Mouse (Mus musculus) kidney, embryonic 14.5 days (tissue): Measurements from ENCODE around the gene Hspa4. TPM values are rescaled to one million over a fixed set of nuclear protein-coding genes. Genes with fewer than 3 reads are reported as not detected.

Experiments
- ATAC-seq: fragments of 200-750 bp; cut with Nextera tagmentation; 2 replicates; pipeline ENCODE4 v1.8.0; 2017; ENCODE audit warnings: moderate number of reproducible peaks, mild to moderate bottlenecking, moderate TSS enrichment, moderate library complexity; ENCODE audit not compliant: low FRiP score, low TSS enrichment
- H3K27ac ChIP-seq: fragments of 300-500 bp; sonication (generic); 2 replicates; pipeline ENCODE4 v1.5.1; 2014; ENCODE audit warnings: low read depth, mild to moderate bottlenecking, low read length, moderate library complexity, mixed read lengths
- H3K27me3 ChIP-seq: fragments of 300-500 bp; sonication (generic); 2 replicates; pipeline ENCODE4 v1.6.1; 2014; ENCODE audit warnings: mild to moderate bottlenecking, low read length; ENCODE audit not compliant: control insufficient read depth, insufficient read depth
- H3K36me3 ChIP-seq: fragments of 300-500 bp; sonication (generic); 2 replicates; pipeline ENCODE4 v1.6.1; 2014; ENCODE audit warnings: low read length, mixed read lengths; ENCODE audit not compliant: control insufficient read depth, insufficient read depth
- H3K4me1 ChIP-seq: fragments of 300-500 bp; sonication (generic); 2 replicates; pipeline ENCODE4 v1.6.1; 2014; ENCODE audit warnings: low read length, mixed read lengths; ENCODE audit not compliant: control insufficient read depth, insufficient read depth
- H3K4me2 ChIP-seq: fragments of 300-500 bp; sonication (generic); replicated peaks from 2 replicates; pipeline ENCODE4 v1.6.1; 2014; ENCODE audit warnings: low read depth, mild to moderate bottlenecking, low read length
- H3K4me3 ChIP-seq: fragments of 300-500 bp; sonication (generic); 2 replicates; pipeline ENCODE4 v1.5.1; 2014; ENCODE audit warnings: mild to moderate bottlenecking, low read length
- H3K9ac ChIP-seq: fragments of 300-500 bp; sonication (generic); 2 replicates; pipeline ENCODE4 v1.6.1; 2014; ENCODE audit warnings: low read depth, mild to moderate bottlenecking, low read length, moderate library complexity
- H3K9me3 ChIP-seq: fragments of 300-500 bp; sonication (generic); 2 replicates; pipeline ENCODE4 v1.6.1; 2016; ENCODE audit warnings: low read length; ENCODE audit not compliant: control insufficient read depth
- WGBS: fragments of 180-500 bp; shearing (Covaris S2); extraction: QIAGEN DNeasy Blood & Tissue Kit; methylation state at CpG from one replicate; pipeline ENCODE4 v1.1.7; 2014; 5-methylcytosine and 5-hydroxymethylcytosine counted together
- polyA plus RNA-seq: library from polyadenylated mRNA; unstranded; fragments of >200 nt; fragmentation: Nextera tagmentation; extraction: Ambion mirVana; gene quantifications from 2 replicates; pipeline ENCODE4 v1.2.1, GENCODE M21; 2014

Hspa4 gene
- polyA plus RNA-seq, 1 experiment from 2014 or later = 110 TPM

- H3K9me3 ChIP-seq = no peaks in the 10 kb centered on the region
- no peaks in the 10 kb centered on the region for H3K27me3 ChIP-seq
- no peak overlapping the region for H3K27ac ChIP-seq
- no peak overlapping the region for H3K9ac ChIP-seq
- no peak overlapping the region for H3K4me3 ChIP-seq
- no peaks in the 10 kb centered on the region for H3K36me3 ChIP-seq
- H3K4me1 ChIP-seq = no peaks in the 10 kb centered on the region
- no peak for ATAC-seq
- 26% methylated on average over 14 of the region's 14 CpGs for WGBS
- H3K4me2 ChIP-seq = no peak overlapping the region
Observed at GRCm38 (mm10) chr11:53250796-53251195, 49.5 kb downstream of the Hspa4 start.

GRCm38 (mm10) chr11:53249686-53250085, 50.6 kb downstream of the Hspa4 start:
- H3K27ac ChIP-seq = no peak overlapping the region
- no peak for ATAC-seq
- H3K4me3 ChIP-seq = no peak overlapping the region
- no peaks in the 10 kb centered on the region for H3K27me3 ChIP-seq
- no peak overlapping the region for H3K9ac ChIP-seq
- no peaks in the 10 kb centered on the region for H3K9me3 ChIP-seq
- 82% methylated on average over 5 of the region's 5 CpGs for whole genome bisulfite sequencing
- H3K4me2 ChIP-seq = no peak overlapping the region
- H3K36me3 ChIP-seq = no peaks in the 10 kb centered on the region
- H3K4me1 ChIP-seq = no peaks in the 10 kb centered on the region

GRCm38 (mm10) chr11:53245561-53245960, 54.7 kb downstream of the Hspa4 start:
- no peaks in the 10 kb centered on the region for H3K27me3 ChIP-seq
- H3K36me3 ChIP-seq = no peaks in the 10 kb centered on the region
- no peaks in the 10 kb centered on the region for H3K4me1 ChIP-seq
- no peak overlapping the region for H3K4me2 ChIP-seq
- ATAC-seq = no peak
- H3K9me3 ChIP-seq = no peaks in the 10 kb centered on the region
- WGBS = 66% methylated on average over 2 of the region's 2 CpGs
- no peak overlapping the region for H3K27ac ChIP-seq
- H3K9ac ChIP-seq = no peak overlapping the region
- H3K4me3 ChIP-seq = no peak overlapping the region

GRCm38 (mm10) chr11:53243199-53243598, 57.1 kb downstream of the Hspa4 start:
- H3K4me1 ChIP-seq = peaks cover 9% of the 10 kb centered on the region
- no peaks in the 10 kb centered on the region for H3K9me3 ChIP-seq
- H3K27me3 ChIP-seq = no peaks in the 10 kb centered on the region
- no peak overlapping the region for H3K9ac ChIP-seq
- no peak for ATAC-seq
- WGBS = 52% methylated on average over 11 of the region's 11 CpGs
- H3K4me2 ChIP-seq = no peak overlapping the region
- no peaks in the 10 kb centered on the region for H3K36me3 ChIP-seq
- H3K27ac ChIP-seq = no peak overlapping the region
- no peak overlapping the region for H3K4me3 ChIP-seq

- Histone ChIP-seq H3K36me3 (no peaks in the 10 kb centered on the region), H3K9ac (no peak overlapping the region), H3K9me3 (no peaks in the 10 kb centered on the region), H3K4me1 (no peaks in the 10 kb centered on the region), H3K27me3 (no peaks in the 10 kb centered on the region), H3K27ac (no peak overlapping the region), H3K4me3 (no peak overlapping the region), H3K4me2 (no peak overlapping the region)
- ATAC-seq = no peak
- WGBS = 56% methylated on average over 9 of the region's 9 CpGs
Observed at GRCm38 (mm10) chr11:53233590-53233989, 66.7 kb downstream of the Hspa4 start.

- ATAC-seq = no peak
- 57% methylated on average over 5 of the region's 5 CpGs for WGBS
- Histone ChIP-seq H3K4me3 (no peak overlapping the region), H3K27me3 (no peaks in the 10 kb centered on the region), H3K36me3 (no peaks in the 10 kb centered on the region), H3K4me1 (no peaks in the 10 kb centered on the region), H3K9me3 (no peaks in the 10 kb centered on the region), H3K9ac (no peak overlapping the region), H3K27ac (no peak overlapping the region), H3K4me2 (no peak overlapping the region)
Observed at GRCm38 (mm10) chr11:53231836-53232235, 68.4 kb downstream of the Hspa4 start.

- WGBS = 91% methylated on average over 3 of the region's 3 CpGs
- Histone ChIP-seq H3K4me3 (no peak overlapping the region), H3K27ac (no peak overlapping the region), H3K9ac (no peak overlapping the region), H3K4me1 (no peaks in the 10 kb centered on the region), H3K36me3 (no peaks in the 10 kb centered on the region), H3K27me3 (no peaks in the 10 kb centered on the region), H3K9me3 (no peaks in the 10 kb centered on the region), H3K4me2 (no peak overlapping the region)
- ATAC-seq = no peak
Observed at GRCm38 (mm10) chr11:53229011-53229410, 71.2 kb downstream of the Hspa4 start.

- Histone ChIP-seq H3K4me3 (no peak overlapping the region), H3K27me3 (no peaks in the 10 kb centered on the region), H3K27ac (no peak overlapping the region), H3K4me2 (no peak overlapping the region), H3K36me3 (no peaks in the 10 kb centered on the region), H3K4me1 (no peaks in the 10 kb centered on the region), H3K9me3 (no peaks in the 10 kb centered on the region), H3K9ac (no peak overlapping the region)
- 83% methylated on average over 9 of the region's 9 CpGs for WGBS
- no peak for ATAC-seq
Observed at GRCm38 (mm10) chr11:53210876-53211275, 89.4 kb downstream of the Hspa4 start.
